Mouse (Mus musculus) hindbrain, embryonic 11.5 days (tissue): Measurements from ENCODE around the gene Gdf9. TPM values are rescaled to one million over a fixed set of nuclear protein-coding genes. Genes with fewer than 3 reads are reported as not detected.

Experiments
- ATAC-seq: fragments of 200-750 bp; cut with Nextera tagmentation; 2 replicates; pipeline ENCODE4 v1.8.0; 2017; ENCODE audit warnings: mild to moderate bottlenecking, moderate TSS enrichment, moderate library complexity; ENCODE audit not compliant: low FRiP score
- DNase-seq: peaks from one replicate; pipeline ENCODE4 v3.0.0-alpha.2; 2015; ENCODE audit warnings: low spot score
- H3K27ac ChIP-seq: fragments of 300-500 bp; sonication (generic); 2 replicates; pipeline ENCODE4 v1.5.1; 2014; ENCODE audit warnings: mild to moderate bottlenecking, low read depth, low read length
- H3K27me3 ChIP-seq: fragments of 300-500 bp; sonication (generic); 2 replicates; pipeline ENCODE4 v1.6.1; 2014; ENCODE audit warnings: mild to moderate bottlenecking, low read length, moderate library complexity, mixed read lengths; ENCODE audit not compliant: control insufficient read depth, insufficient read depth
- H3K36me3 ChIP-seq: fragments of 300-500 bp; sonication (generic); 2 replicates; pipeline ENCODE4 v1.6.1; 2014; ENCODE audit warnings: mild to moderate bottlenecking, low read length, moderate library complexity, mixed read lengths; ENCODE audit not compliant: control insufficient read depth, insufficient read depth
- H3K4me1 ChIP-seq: fragments of 300-500 bp; sonication (generic); replicated peaks from 2 replicates; pipeline ENCODE4 v1.6.1; 2014; ENCODE audit warnings: low read length, mixed read lengths; ENCODE audit not compliant: control insufficient read depth, insufficient read depth
- H3K4me2 ChIP-seq: fragments of 300-500 bp; sonication (generic); replicated peaks from 2 replicates; pipeline ENCODE4 v1.6.1; 2014; ENCODE audit warnings: mild to moderate bottlenecking, low read depth, low read length
- H3K4me3 ChIP-seq: fragments of 300-500 bp; sonication (generic); 2 replicates; pipeline ENCODE4 v1.5.1; 2014; ENCODE audit warnings: low read depth, low read length
- H3K9ac ChIP-seq: fragments of 300-500 bp; sonication (generic); 2 replicates; pipeline ENCODE4 v1.6.1; 2014; ENCODE audit warnings: low read depth, low read length
- H3K9me3 ChIP-seq: fragments of 300-500 bp; sonication (generic); 2 replicates; pipeline ENCODE4 v1.6.1; 2016; ENCODE audit warnings: low read length; ENCODE audit not compliant: control insufficient read depth
- WGBS: fragments of 180-500 bp; shearing (Covaris S2); extraction: QIAGEN DNeasy Blood & Tissue Kit; methylation state at CpG from one replicate; pipeline ENCODE4 v1.1.7; 2014; 5-methylcytosine and 5-hydroxymethylcytosine counted together
- polyA plus RNA-seq: library from polyadenylated mRNA; unstranded; fragments of >200 nt; fragmentation: Nextera tagmentation; extraction: Ambion mirVana; gene quantifications from 2 replicates; pipeline ENCODE4 v1.2.1, GENCODE M21; 2014

Gene Gdf9
- polyA plus RNA-seq, 1 experiment from 2014 or later, result 2.8 TPM

DNA sequence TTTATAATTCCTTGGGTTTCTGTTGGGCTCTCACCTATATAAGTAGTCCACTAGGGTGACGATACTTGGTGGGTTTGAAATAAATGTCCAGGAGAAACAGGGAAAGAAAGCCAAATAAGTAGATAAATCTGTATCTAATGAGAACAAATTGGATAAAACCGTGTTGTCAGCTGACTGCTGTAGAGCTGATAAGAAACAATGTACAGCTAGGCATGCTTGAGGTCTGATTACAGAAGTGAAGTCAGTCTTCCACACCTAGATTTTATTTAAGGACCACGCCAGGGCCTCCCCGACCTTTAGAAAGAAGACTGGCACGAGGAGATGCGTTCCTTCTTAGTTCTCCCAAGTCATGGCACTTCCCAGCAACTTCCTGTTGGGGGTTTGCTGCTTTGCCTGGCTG lies 2.2 kb downstream of the Gdf9 start:
- 65% methylated on average over 6 of the region's 6 CpGs for WGBS
- H3K9ac ChIP-seq, result no peak overlapping the region
- H3K27me3 ChIP-seq, result no peaks in the 10 kb centered on the region
- H3K4me1 ChIP-seq, result no peaks in the 10 kb centered on the region
- H3K4me2 ChIP-seq, result no peak overlapping the region
- no peak overlapping the region for H3K4me3 ChIP-seq
- H3K36me3 ChIP-seq, result 0 out of 2 replicates have a peak, but pooled peaks cover 4% of the 10 kb centered on the region
- H3K9me3 ChIP-seq, result no peaks in the 10 kb centered on the region
- ATAC-seq (no peak), DNase-seq (no peak)
- no peak overlapping the region for H3K27ac ChIP-seq

DNA sequence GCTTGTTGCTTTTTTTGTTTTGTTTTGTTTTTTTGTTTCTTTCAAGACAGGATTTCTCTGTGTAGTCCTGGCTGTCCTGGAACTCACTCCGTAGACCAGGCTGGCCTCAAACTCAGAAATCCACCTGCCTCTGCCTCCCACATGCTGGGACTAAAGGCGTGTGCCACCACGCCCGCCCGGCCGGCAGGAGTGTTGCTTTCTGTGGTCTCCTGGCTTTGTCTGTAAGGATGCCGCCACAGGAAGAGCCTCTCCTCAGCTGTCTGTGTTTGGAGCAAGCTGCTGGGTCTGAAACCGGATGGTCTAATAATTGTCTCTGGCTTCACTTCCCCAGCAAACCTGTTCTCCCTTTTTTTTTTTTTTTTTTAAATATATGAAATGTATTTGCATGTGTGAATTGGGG lies 4.7 kb downstream of the Gdf9 start:
- 80% methylated on average over 8 of the region's 8 CpGs for WGBS
- ATAC-seq, result no peak

DNA sequence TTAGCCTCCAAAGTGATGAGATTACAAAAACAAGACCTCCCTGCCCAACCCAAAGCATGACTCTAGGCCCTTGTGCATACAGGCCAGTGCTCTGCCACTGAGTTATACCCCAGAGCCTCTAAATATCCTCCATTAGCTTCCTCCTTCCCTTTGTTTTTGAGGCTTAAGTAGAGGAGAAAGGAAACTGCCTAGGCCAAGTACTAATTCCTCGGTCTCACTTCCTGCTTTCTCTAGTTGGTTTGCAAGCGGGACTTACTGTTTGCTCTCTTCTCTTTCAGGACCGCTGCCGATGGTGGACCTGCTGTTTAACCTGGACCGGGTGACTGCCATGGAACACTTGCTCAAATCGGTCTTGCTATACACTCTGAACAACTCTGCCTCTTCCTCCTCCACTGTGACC lies 5.5 kb downstream of the Gdf9 start:
- Histone ChIP-seq H3K4me3 (no peak overlapping the region), H3K4me2 (no peak overlapping the region), H3K27me3 (no peaks in the 10 kb centered on the region), H3K9me3 (no peaks in the 10 kb centered on the region), H3K27ac (no peak overlapping the region), H3K36me3 (no peaks in the 10 kb centered on the region), H3K4me1 (no peaks in the 10 kb centered on the region), H3K9ac (no peak overlapping the region)
- no peak for DNase-seq
- ATAC-seq, result no peak
- 89% methylated on average over 6 of the region's 6 CpGs for WGBS

More for the DNA sequence above, 4.7 kb downstream of the Gdf9 start:
- H3K4me2 ChIP-seq, result no peak overlapping the region
- H3K27ac ChIP-seq, result no peak overlapping the region
- H3K36me3 ChIP-seq, result no peaks in the 10 kb centered on the region
- H3K4me1 ChIP-seq, result no peaks in the 10 kb centered on the region
- no peak for DNase-seq
- H3K9ac ChIP-seq, result no peak overlapping the region
- H3K27me3 ChIP-seq, result no peaks in the 10 kb centered on the region
- H3K4me3 ChIP-seq, result no peak overlapping the region
- no peaks in the 10 kb centered on the region for H3K9me3 ChIP-seq

DNA sequence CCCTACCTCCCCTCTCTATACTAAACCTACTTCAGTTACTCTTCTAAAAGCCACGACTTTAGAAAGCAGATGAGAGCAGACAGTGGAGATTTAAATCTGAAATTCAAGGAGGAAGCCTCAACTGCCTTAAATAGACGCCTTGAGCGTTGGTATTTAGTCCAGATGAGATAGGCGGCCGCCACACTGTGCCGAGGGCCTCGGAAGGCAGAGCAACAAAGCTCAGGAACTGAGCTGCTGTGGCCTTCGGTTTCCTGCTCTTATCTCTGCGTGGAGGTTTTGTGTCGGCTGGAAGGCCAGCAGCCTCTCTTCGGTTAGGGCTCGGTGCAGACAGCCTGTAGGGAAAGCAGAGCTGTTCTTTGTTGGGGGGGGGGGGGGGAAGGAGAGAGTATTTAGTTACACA lies 11.1 kb downstream of the Gdf9 start:
- WGBS, result 57% methylated on average over 12 of the region's 12 CpGs
- no peaks in the 10 kb centered on the region for H3K27me3 ChIP-seq
- ATAC-seq (no peak), DNase-seq (no peak)
- H3K9me3 ChIP-seq, result no peaks in the 10 kb centered on the region
- H3K36me3 ChIP-seq, result no peaks in the 10 kb centered on the region
- no peak overlapping the region for H3K9ac ChIP-seq
- H3K4me1 ChIP-seq, result no peaks in the 10 kb centered on the region
- H3K4me2 ChIP-seq, result no peak overlapping the region
- no peak overlapping the region for H3K4me3 ChIP-seq
- 0 out of 2 replicates have a peak overlapping the region, but pooled peaks have one; percentile 10 for H3K27ac ChIP-seq

DNA sequence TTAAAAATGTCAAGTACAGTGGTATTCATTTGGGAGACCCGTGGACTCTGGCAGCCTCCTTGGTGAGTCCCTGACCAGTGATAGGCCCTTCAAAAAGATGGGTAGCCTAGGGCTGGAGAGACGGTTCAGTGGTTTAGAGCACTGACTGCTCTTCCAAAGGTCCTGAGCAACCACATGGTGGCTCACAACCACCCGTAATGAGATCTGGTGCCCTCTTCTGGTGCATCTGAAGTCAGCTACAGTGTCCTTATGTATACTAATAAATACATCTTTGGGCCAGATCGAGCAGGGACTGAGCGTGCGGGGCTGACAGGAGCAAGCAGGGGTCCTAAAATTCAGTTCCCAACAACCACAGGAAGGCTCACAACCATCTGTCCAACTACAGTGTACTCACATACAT lies 13.0 kb downstream of the Gdf9 start:
- Histone ChIP-seq H3K4me1 (no peaks in the 10 kb centered on the region), H3K4me2 (no peak overlapping the region), H3K27ac (no peak overlapping the region), H3K4me3 (no peak overlapping the region), H3K9me3 (no peaks in the 10 kb centered on the region), H3K36me3 (no peaks in the 10 kb centered on the region), H3K27me3 (no peaks in the 10 kb centered on the region), H3K9ac (no peak overlapping the region)
- 43% methylated on average over 6 of the region's 6 CpGs for WGBS
- no peak for ATAC-seq
- DNase-seq, result no peak

DNA sequence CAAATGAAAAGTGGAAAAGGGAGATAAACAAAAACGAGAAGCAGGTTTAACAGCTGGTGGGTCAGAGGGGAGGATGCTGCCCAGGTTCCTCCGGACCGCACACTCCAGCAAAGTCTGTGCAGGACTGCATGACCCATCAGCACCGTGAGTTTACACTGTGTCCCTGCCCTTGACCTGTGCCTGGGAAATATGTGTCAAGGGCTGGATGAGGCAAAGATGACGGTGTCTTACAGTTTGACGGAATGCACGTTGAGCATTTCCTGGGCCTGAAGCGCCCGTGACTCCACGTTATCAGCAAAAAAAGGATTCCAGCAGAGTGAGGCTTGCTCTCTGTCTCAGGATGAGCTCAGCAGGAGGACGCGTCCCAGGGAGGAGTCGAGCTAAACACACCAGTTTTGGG lies 14.7 kb downstream of the Gdf9 start:
- Histone ChIP-seq H3K9ac (no peak overlapping the region), H3K4me3 (no peak overlapping the region), H3K27ac (no peak overlapping the region), H3K36me3 (no peaks in the 10 kb centered on the region), H3K9me3 (no peaks in the 10 kb centered on the region), H3K27me3 (no peaks in the 10 kb centered on the region), H3K4me1 (no peaks in the 10 kb centered on the region), H3K4me2 (no peak overlapping the region)
- 65% methylated on average over 13 of the region's 13 CpGs for WGBS
- ATAC-seq, result no peak
- no peak for DNase-seq

DNA sequence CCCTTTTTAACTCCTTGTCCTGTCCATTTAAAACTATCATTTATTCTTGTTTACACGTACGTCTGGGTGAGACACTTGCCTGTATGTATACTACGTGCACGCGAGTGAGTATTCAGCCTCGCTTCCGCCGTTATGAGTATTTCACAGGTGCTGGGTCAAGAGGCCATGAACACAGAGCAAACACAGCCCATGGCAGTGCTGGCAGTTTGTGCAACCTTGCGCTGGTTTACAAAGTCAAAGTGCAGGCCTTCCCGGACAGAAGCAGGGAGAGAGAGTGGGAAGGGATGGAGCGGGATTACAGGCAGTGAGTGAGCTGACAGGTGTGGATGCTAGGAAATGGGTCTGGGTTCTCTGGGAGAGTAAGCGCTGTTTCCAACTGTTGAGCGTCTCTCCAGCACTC lies 15.4 kb downstream of the Gdf9 start:
- ATAC-seq, result no peak
- Histone ChIP-seq H3K4me2 (no peak overlapping the region), H3K27ac (no peak overlapping the region), H3K4me1 (no peaks in the 10 kb centered on the region), H3K27me3 (no peaks in the 10 kb centered on the region), H3K4me3 (no peak overlapping the region), H3K9me3 (no peaks in the 10 kb centered on the region), H3K36me3 (no peaks in the 10 kb centered on the region), H3K9ac (no peak overlapping the region)
- no peak for DNase-seq
- 89% methylated on average over 13 of the region's 13 CpGs for WGBS

DNA sequence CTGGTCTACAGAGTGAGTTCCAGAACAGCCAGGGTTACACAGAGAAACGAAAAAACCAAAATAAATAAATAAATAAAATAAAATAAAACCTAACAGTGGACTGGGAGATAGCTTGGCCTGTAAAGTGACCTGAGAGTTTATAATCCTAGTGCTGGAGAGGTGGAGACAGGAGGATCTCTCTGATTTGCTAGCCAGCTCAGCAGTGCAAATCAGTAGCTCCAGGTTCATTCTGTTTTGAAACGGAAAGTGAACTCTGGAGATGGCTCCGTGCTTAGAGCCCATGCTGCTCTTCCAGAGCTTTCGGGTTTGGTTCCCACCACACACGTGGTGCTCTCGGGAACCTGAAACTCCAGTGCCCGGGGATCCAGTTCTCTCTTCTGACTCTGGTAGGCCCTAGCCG lies 17.2 kb downstream of the Gdf9 start:
- WGBS, result 89% methylated on average over 8 of the region's 8 CpGs
- Histone ChIP-seq H3K27ac (no peak overlapping the region), H3K4me2 (no peak overlapping the region), H3K36me3 (no peaks in the 10 kb centered on the region), H3K27me3 (no peaks in the 10 kb centered on the region), H3K4me3 (no peak overlapping the region), H3K9me3 (no peaks in the 10 kb centered on the region), H3K9ac (no peak overlapping the region), H3K4me1 (no peaks in the 10 kb centered on the region)
- DNase-seq, result no peak
- ATAC-seq, result no peak

DNA sequence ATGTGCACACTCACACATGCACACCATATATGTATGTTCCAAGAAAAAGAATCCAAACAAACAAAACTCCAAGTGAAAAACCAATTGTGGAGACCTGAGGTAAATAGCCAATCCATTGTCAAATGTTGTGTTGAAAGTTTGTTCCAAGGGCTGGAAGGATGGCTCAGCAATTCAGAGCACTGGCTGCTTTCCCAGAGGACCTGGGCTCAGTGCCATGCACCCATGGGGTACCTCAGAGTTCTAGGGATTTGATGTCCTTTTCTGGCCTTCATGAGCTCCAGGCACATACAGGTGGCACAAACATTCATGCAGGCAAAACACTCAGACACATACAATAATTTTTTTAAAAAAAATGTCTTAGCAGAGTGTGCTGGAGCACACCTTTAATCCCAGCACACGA lies 17.7 kb downstream of the Gdf9 start:
- H3K4me2 ChIP-seq, result no peak overlapping the region
- no peaks in the 10 kb centered on the region for H3K36me3 ChIP-seq
- no peaks in the 10 kb centered on the region for H3K4me1 ChIP-seq
- no peak overlapping the region for H3K9ac ChIP-seq
- ATAC-seq, result no peak
- DNase-seq, result no peak
- no peaks in the 10 kb centered on the region for H3K9me3 ChIP-seq
- H3K4me3 ChIP-seq, result no peak overlapping the region
- WGBS, result 91% methylated on average over 1 of the region's 1 CpGs
- H3K27ac ChIP-seq, result no peak overlapping the region
- no peaks in the 10 kb centered on the region for H3K27me3 ChIP-seq
